Mouse (Mus musculus): ENCODE data around the gene Pepd.

- TF ChIP-seq FOSL1 (IDR thresholded peaks at IDR 0.05; ENCODE audit: insufficient read depth, low read length, poor library complexity, severe bottlenecking), result no peak
- TF ChIP-seq MAX (IDR thresholded peaks at IDR 0.05), result no peak
- no peak for TF ChIP-seq CTCF (IDR thresholded peaks at IDR 0.05; ENCODE audit: control insufficient read depth, insufficient read depth, insufficient read length)
- no peak for TF ChIP-seq MYOD1 (IDR thresholded peaks at IDR 0.05; ENCODE audit: control insufficient read depth, insufficient read length, low read depth)
These were observed 80.6 kb downstream of the Pepd start for GRCm38 (mm10) chr7:34992766-34993165.

Measured in C2C12 (cell line).